Mouse (Mus musculus): ENCODE measurements around the gene Irx3.

DNA sequence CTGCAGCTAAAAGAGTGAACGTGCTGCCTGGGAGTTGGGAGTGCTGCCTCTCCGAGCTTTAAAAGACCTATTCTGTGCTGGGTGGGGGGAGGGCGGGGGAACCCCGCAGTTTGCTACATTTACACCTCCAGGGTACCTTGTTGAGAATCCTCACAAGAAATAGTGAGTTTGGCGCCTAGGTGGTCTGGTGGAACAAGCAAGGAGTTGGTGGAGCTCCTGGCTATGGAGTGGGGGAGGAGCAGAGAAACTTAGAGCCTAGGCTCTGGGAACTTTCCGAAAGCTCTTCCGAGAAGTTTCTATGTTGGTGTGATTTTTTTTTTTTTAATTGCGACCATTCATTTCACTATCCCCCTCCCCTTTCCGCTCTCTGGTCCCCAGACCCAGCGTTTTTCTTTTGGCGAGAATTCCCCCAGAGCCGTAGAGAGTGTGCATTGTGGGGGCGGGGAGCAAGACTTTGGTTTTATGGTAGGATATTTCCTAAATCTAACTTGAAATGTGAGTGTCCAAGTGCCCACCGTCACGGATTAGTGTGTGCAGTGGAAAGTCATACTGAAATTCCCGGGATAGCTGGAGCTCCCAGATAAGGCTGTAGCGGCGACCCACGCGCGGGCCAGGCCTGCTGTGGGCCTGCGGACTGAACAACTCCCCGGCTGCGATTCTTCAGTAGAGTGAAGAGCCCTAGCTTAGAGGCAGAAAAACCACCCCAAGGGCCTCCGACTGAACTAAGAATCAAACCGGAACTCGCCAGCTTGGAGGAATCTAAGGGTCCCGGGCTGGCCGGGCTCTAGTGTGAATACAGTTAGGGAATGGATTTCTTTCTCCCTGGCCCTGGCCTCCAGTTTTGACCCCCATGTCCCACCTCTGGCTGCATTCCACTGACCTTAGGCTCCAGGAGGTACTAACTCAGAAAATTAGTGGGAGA is 795 bp upstream of the Irx3 start:
- TF ChIP-seq CTCF (IDR thresholded peaks at IDR 0.05) (no peak), EP300 (IDR thresholded peaks at IDR 0.05) (no peak)
